ENCODE assay signal across 29 mouse cellular contexts in genomic region chr16:44619476-44620103, GRCm38 (mm10).
DNase-seq lines count a peak whose midpoint lies in the region; ATAC-seq and TF ChIP-seq lines count a peak whose summit lies in the region.
"Had no signal": no experiment of that assay in that cellular context is flagged by ENCODE, and none has a peak within 500 bp of the region (broad histone marks: within the 10 kb centered on the region; RNA-seq: fewer than 3 reads in every experiment).

No protein-coding gene starts in this region.

- H3K36me3 ChIP-seq in neural tube, embryonic 15.5 days = no peaks in the 10 kb centered on the region
- peaks cover 8% of the 10 kb centered on the region for H3K36me3 ChIP-seq in limb, embryonic 10.5 days
- H3K36me3 ChIP-seq: forebrain, embryonic 15.5 days; liver, embryonic 15.5 days; lung, embryonic 15.5 days had no signal

- DNase-seq in gastrocnemius, adult 2 months = peak; percentile 24
- DNase-seq in gastrocnemius, postnatal 36 days = no peak
- peak; percentile 37 for DNase-seq in neural tube, embryonic 10.5 days (ENCODE audit: extremely low spot score, low spot score)
- peak; percentile 29 for DNase-seq in limb, embryonic 10.5 days (ENCODE audit: low spot score)
- peak; percentile 53 for DNase-seq in mesoderm, embryonic 11.5 days (ENCODE audit: low read depth, low spot score)
- no peak for DNase-seq in kidney, postnatal 14 days
- DNase-seq in MN1 (ENCODE audit: low spot score) = no peak
- DNase-seq: cerebellum, adult 2 months; cerebellum, postnatal 36 days; embryo, embryonic 11 days; heart, adult 2 months; kidney, adult 2 months; liver; lung, postnatal 36 days; right cerebral cortex, adult 18-20 months; right cerebral cortex, postnatal 4 days; thymus, postnatal 25 days had no signal

- no peak for ATAC-seq in neural tube, embryonic 15.5 days (ENCODE audit: low FRiP score)
- ATAC-seq: CD4-positive, CD25-positive, alpha-beta regulatory T cell, adult 4 months; forebrain, embryonic 15.5 days; inflammation-experienced regulatory T-cells, adult 6 months; midbrain, embryonic 16.5 days had no signal

- H3K9me3 ChIP-seq in neural tube, embryonic 15.5 days (replicated peaks) = no peaks in the 10 kb centered on the region
- H3K9me3 ChIP-seq in limb, embryonic 10.5 days (replicated peaks) = no peaks in the 10 kb centered on the region
- H3K9me3 ChIP-seq: forebrain, embryonic 15.5 days; liver, embryonic 15.5 days; lung, embryonic 15.5 days; megakaryocyte, embryonic 14.5 days had no signal

- H3K4me3 ChIP-seq in gastrocnemius, adult 2 months = no peak overlapping the region
- no peak overlapping the region for H3K4me3 ChIP-seq in neural tube, embryonic 15.5 days (replicated peaks)
- no peak overlapping the region for H3K4me3 ChIP-seq in limb, embryonic 10.5 days
- H3K4me3 ChIP-seq: forebrain, embryonic 15.5 days; heart, adult 2 months; left cerebral cortex, adult 2 months; liver, embryonic 15.5 days; lung, embryonic 15.5 days; megakaryocyte, embryonic 14.5 days; myocyte had no signal

- 96% methylated on average over 4 of the region's 4 CpGs for WGBS in neural tube, embryonic 15.5 days
- WGBS in limb, embryonic 10.5 days = 88% methylated on average over 4 of the region's 4 CpGs

- intact Hi-C loops in gastrocnemius, adult 2 months (cut with DNase I) = no loop called here
- intact Hi-C loops in gastrocnemius, postnatal 36 days (cut with DNase I) = no loop called here

- H3K27me3 ChIP-seq in neural tube, embryonic 15.5 days (replicated peaks) = no peaks in the 10 kb centered on the region
- no peaks in the 10 kb centered on the region for H3K27me3 ChIP-seq in limb, embryonic 10.5 days (ENCODE audit: low read depth, poor library complexity, severe bottlenecking)
- H3K27me3 ChIP-seq: forebrain, embryonic 15.5 days; liver, embryonic 15.5 days; lung, embryonic 15.5 days; megakaryocyte, embryonic 14.5 days had no signal

- H3K4me1 ChIP-seq in neural tube, embryonic 15.5 days = peaks cover 18% of the 10 kb centered on the region
- H3K4me1 ChIP-seq in limb, embryonic 10.5 days = peaks cover 47% of the 10 kb centered on the region
- H3K4me1 ChIP-seq: liver, embryonic 15.5 days; megakaryocyte, embryonic 14.5 days had no signal

- no peak overlapping the region for H3K4me2 ChIP-seq in neural tube, embryonic 15.5 days
- H3K4me2 ChIP-seq: forebrain, embryonic 15.5 days; hindbrain, embryonic 14.5 days; liver, embryonic 15.5 days; lung, embryonic 15.5 days had no signal

- no peak for TF ChIP-seq CTCF in gastrocnemius, adult 2 months (IDR thresholded peaks at IDR 0.05)

- H3K27ac ChIP-seq in gastrocnemius, adult 2 months = no peak overlapping the region
- H3K27ac ChIP-seq in neural tube, embryonic 15.5 days (replicated peaks) = no peak overlapping the region
- H3K27ac ChIP-seq in limb, embryonic 10.5 days = peak overlapping the region; percentile 59; the same call in 1 of the 2 replicates
- H3K27ac ChIP-seq: forebrain, embryonic 15.5 days; heart, adult 2 months; hindbrain, embryonic 14.5 days; kidney, postnatal 0 days; left cerebral cortex, adult 2 months; liver, embryonic 15.5 days; lung, embryonic 15.5 days had no signal

- H3K9ac ChIP-seq in neural tube, embryonic 15.5 days (replicated peaks) = no peak overlapping the region
- H3K9ac ChIP-seq: forebrain, embryonic 15.5 days; hindbrain, embryonic 14.5 days; liver, embryonic 15.5 days; lung, embryonic 15.5 days had no signal

Comparison
In these comparisons a context has a peak if more than half of its experiments do, and no peak if none do; other contexts are left out.
1. DNase-seq: peak in gastrocnemius, adult 2 months (single experiment), neural tube, embryonic 10.5 days (single experiment), limb, embryonic 10.5 days (single experiment) and mesoderm, embryonic 11.5 days (single experiment); none in gastrocnemius, postnatal 36 days (0 of 2), kidney, postnatal 14 days (single experiment) and MN1 (single experiment).